Mouse (Mus musculus) neural tube, embryonic 10.5 days (tissue): ENCODE results near the gene Prss1.
"Not testable (repeated sequence)": the region's sequence is repeated elsewhere in the genome, so short reads cannot be mapped to it uniquely, and the experiment has no call there.

ENCODE experiments used
- DNase-seq: peaks from one replicate; pipeline ENCODE4 v3.0.0-alpha.2; 2017; ENCODE audit warnings: low spot score; ENCODE audit errors: extremely low spot score

The Prss1 gene

DNA sequence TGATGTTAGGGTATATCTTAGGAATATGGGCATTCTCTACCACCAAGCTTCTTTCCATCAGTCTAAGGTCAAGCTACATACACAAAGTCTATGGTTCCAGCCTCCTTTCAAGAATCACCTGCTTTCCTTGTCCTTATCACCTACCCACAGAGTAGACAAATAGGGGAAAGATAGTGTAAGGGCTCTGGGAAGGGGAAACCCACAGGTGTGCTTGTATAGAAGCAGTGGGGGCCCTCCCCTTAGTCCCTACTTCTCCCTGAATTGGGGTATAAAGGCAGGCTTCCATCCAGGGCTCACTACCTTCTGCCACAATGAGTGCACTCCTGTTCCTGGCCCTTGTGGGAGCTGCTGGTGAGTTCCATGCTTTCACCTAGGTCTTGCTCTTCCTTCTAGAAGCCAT is at the start of gene Prss1:
Gene Prss1 (plus strand): TSS at position 301 of the 400 bp plus-strand sequence.
- not testable (repeated sequence) for DNase-seq

GRCm38 (mm10) chr6:41442261-41442660 is 16.5 kb upstream of the Prss1 start:
- DNase-seq: not testable (repeated sequence)

DNA sequence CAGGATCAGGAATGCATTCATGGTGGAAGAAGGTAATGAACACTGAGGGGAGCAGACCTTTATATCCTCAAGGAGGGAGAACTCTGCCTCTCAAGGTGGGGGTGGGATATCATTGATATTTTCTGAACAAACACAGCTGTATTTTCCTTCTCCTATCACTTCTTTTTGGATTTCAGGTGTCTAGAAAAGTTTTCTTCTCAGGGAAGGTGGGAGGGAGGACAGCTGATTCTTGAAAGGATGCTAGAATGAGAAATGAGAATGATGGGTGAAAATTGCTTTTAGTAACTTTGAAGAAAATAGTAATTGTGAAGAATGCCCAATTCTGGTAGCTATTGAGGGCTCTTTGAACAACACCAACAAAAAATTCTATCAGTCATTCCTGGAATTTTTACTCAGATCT is 12.7 kb upstream of the Prss1 start, which contains the start of gene Gm10334:
Gene Gm10334 (minus strand): TSS at position 101 of the 400 bp plus-strand sequence.
- not testable (repeated sequence) for DNase-seq

DNA sequence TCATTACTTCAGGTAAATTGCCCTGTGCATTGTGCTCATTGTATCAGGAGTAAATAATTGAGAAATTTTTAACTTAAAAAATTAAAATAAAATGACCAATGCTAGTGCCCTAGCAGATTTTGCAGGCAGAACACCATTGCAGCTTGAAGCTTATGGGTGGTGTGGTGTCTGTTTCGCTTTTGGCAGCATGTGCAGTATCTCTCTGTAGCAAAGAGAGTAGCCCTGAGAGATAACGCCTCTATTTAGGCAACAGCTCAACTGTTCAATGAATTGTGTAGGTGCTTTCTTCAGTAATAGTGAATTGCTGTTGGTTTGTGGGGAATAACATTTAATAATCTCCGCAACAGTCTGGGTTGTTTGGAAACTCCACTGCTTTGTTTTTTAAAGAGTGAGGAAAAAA is 40.6 kb downstream of the Prss1 start:
- no peak for DNase-seq

DNA sequence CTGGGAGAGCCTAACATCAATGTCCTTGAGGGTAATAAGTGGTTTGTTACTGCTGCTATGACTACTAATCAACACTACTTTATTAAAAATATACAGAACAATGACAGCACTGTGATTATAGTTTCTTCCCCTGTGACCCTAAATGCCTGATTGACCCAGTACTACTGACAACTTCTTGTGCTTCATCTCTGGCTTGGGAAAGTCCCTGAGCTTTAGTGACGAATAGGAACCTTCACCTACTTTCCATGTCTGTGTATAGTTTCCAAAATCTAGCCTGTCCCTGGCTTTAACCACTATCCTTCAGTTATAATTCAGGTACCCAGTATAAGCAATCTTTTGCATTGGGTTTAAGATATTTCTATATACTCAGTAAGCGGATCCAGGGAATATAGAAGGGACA is 46.2 kb downstream of the Prss1 start:
- DNase-seq: no peak

DNA sequence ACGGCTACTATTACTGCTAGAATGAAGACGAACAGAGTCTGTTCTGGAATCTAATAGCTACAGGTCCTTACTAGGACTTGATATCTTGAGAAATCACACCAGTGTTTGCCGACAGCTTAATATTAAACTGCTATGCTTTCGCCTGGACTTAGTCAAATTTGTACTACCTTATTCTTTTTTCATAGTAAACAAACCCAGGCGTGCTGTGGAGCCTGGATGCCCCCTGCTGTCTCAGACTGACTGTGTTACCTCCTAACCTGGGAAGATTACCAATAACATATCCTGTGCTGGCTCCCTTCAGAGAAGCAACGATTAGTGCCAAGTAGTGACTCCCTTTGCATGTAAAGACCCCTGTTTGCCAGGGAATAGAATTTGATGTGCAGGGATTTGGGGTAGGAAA is 46.6 kb downstream of the Prss1 start:
- no peak for DNase-seq
